Mouse (Mus musculus): ENCODE measurements around the gene Tmem233.

DNA sequence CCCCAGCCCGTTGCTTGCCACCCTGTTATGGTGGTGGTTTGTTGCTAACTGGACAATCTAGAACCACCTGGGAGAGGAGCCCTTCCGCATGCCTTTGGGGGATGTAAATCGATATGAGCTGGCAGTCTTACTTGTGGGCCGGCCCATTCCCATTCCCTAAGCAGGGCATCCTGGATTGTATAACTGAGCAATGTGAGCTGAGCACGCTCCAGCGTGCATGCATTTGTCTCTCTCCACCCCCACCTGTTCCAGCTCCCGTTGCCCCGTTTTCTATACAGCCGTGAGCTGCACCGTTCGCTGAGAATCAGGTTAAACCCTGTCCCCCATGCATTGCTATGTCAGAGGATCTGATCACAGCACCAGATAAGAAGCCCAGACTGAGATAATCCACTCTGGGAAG, 91.3 kb downstream of the Tmem233 start:
- TF ChIP-seq CTCF (IDR thresholded peaks at IDR 0.05; ENCODE audit: control insufficient read depth, insufficient read depth, insufficient replicate concordance, low read depth, low read length) (no peak), POLR2A (IDR thresholded peaks at IDR 0.05; ENCODE audit: control insufficient read depth, low read depth, low read length) (no peak)
